Mouse (Mus musculus): Measurements from ENCODE around the gene Fam181b. TPM values are rescaled to one million over a fixed set of nuclear protein-coding genes. Genes with fewer than 3 reads are reported as not detected.

The Fam181b gene
- 9.0 and 13.1 TPM in 2 replicates for polyA plus RNA-seq (2012; rRNA removed)

GRCm38 (mm10) chr7:93079785-93080730 lies at the start of gene Fam181b:
TSS of gene Fam181b (plus strand) at chr7:93079865.

Other genes with a start within 250 kb of the Fam181b start
- 0.09 and 0.17 TPM in 2 replicates for gene Ddias, start 205.6 kb upstream of the Fam181b start, polyA plus RNA-seq (2012; rRNA removed)
- gene Prcp, start 205.4 kb upstream of the Fam181b start, polyA plus RNA-seq (2012; rRNA removed) = 18.3 and 20.6 TPM in 2 replicates

All from ovary, adult 2 months (tissue).